Mouse (Mus musculus): ENCODE measurements around the gene Cpne8.

The Cpne8 gene

GRCm38 (mm10) chr15:90463281-90463680 is 216.0 kb downstream of the Cpne8 start:
- no peak for DNase-seq (ENCODE audit: low spot score)

- no peak for DNase-seq (ENCODE audit: low spot score)
Measured at GRCm38 (mm10) chr15:90446076-90446475, 233.2 kb downstream of the Cpne8 start.
